Mouse (Mus musculus): ENCODE measurements around the gene Igf1r.

DNA sequence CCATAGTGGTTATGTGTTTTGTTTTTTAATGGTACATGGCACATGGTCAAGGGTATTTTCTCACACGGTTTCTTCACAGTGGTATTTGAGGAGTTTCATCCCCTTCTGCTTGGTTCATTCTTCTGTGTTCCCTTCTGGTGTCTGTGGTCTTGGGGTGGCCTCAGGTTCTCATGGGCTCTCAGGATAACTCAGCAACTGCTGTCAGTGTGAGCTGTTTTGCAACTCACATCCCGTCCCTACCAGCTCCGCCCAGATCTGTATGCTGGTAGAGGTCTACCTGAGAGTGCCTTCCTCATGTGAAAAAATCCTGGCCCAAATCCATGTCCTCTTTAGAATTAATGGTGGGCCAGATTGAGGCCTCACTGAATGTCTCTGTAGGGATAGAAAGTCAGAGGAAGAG, 104.4 kb downstream of the Igf1r start:
- TF ChIP-seq POLR2A (IDR thresholded peaks at IDR 0.05; ENCODE audit: low read depth, low read length) (no peak), CTCF (IDR thresholded peaks at IDR 0.05; ENCODE audit: extremely low read depth, insufficient read depth, insufficient read length, insufficient replicate concordance) (no peak)

Measured in spleen, adult 2 months (tissue).